24 mouse cellular contexts compared by ENCODE assay signal in genomic region chr1:109948571-109948970, GRCm38 (mm10). TPM values are rescaled to one million over a fixed set of nuclear protein-coding genes. Genes with fewer than 3 reads are reported as not detected.
DNase-seq lines count a peak whose midpoint lies in the region; ATAC-seq and TF ChIP-seq lines count a peak whose summit lies in the region.
"Had no signal": no experiment of that assay in that cellular context is flagged by ENCODE, and none has a peak within 500 bp of the region (broad histone marks: within the 10 kb centered on the region; RNA-seq: fewer than 3 reads in every experiment).

No protein-coding gene starts in this region.

- H3K36me3 ChIP-seq in midbrain, embryonic 13.5 days: no peaks in the 10 kb centered on the region
- H3K36me3 ChIP-seq in midbrain, embryonic 15.5 days (replicated peaks): no peaks in the 10 kb centered on the region
- H3K36me3 ChIP-seq in hindbrain, postnatal 0 days (ENCODE audit: insufficient read depth, low read length): no peaks in the 10 kb centered on the region
- H3K36me3 ChIP-seq: embryonic facial prominence, embryonic 13.5 days; heart, embryonic 12.5 days; limb, embryonic 10.5 days; liver, embryonic 12.5 days; stomach, embryonic 15.5 days had no signal

- H3K9me3 ChIP-seq in midbrain, embryonic 13.5 days: no peaks in the 10 kb centered on the region
- no peaks in the 10 kb centered on the region for H3K9me3 ChIP-seq in midbrain, embryonic 15.5 days
- H3K9me3 ChIP-seq in hindbrain, postnatal 0 days (ENCODE audit: low read length): no peaks in the 10 kb centered on the region
- H3K9me3 ChIP-seq: embryonic facial prominence, embryonic 13.5 days; heart, embryonic 12.5 days; limb, embryonic 10.5 days; liver, embryonic 12.5 days; stomach, embryonic 15.5 days had no signal

- no peaks in the 10 kb centered on the region for H3K4me1 ChIP-seq in midbrain, embryonic 13.5 days (replicated peaks)
- H3K4me1 ChIP-seq in midbrain, embryonic 15.5 days: no peaks in the 10 kb centered on the region
- no peaks in the 10 kb centered on the region for H3K4me1 ChIP-seq in hindbrain, postnatal 0 days (ENCODE audit: insufficient read depth, low read length)
- H3K4me1 ChIP-seq: embryonic facial prominence, embryonic 13.5 days; heart, embryonic 12.5 days; limb, embryonic 10.5 days; liver, embryonic 12.5 days; stomach, embryonic 15.5 days had no signal

- H3K9ac ChIP-seq in midbrain, embryonic 13.5 days (replicated peaks): no peak overlapping the region
- H3K9ac ChIP-seq in midbrain, embryonic 15.5 days: no peak overlapping the region
- H3K9ac ChIP-seq in hindbrain, postnatal 0 days (replicated peaks; ENCODE audit: low read length): no peak overlapping the region
- H3K9ac ChIP-seq: embryonic facial prominence, embryonic 13.5 days; heart, embryonic 12.5 days; liver, embryonic 12.5 days; stomach, embryonic 15.5 days had no signal

- WGBS in midbrain, embryonic 13.5 days: 45% methylated on average over 2 of the region's 2 CpGs
- 49% methylated on average over 2 of the region's 2 CpGs for WGBS in midbrain, embryonic 15.5 days
- 31% methylated on average over 2 of the region's 2 CpGs for WGBS in hindbrain, postnatal 0 days

- peak; percentile 6 for DNase-seq in embryo, embryonic 10.5 days (ENCODE audit: low spot score)
- no peak for DNase-seq in embryo, embryonic 9.5 days (ENCODE audit: extremely low spot score)
- DNase-seq in cerebellum, postnatal 25 days: peak; percentile 72
- peak; percentile 71 for DNase-seq in hindbrain, postnatal 0 days (ENCODE audit: low spot score)
- no peak for DNase-seq in urinary bladder, postnatal 10 days (ENCODE audit: low spot score)
- no peak for DNase-seq in gastrocnemius, adult 8-10 months (ENCODE audit: low spot score in 2 of 2)
- DNase-seq: adrenal gland, postnatal 25 days; gastrocnemius, postnatal 36 days; heart, postnatal 36 days; kidney, adult 11 months; kidney, postnatal 14 days; right cerebral cortex, adult 18-20 months; thymus, postnatal 36 days had no signal

- H3K4me3 ChIP-seq in midbrain, embryonic 13.5 days (replicated peaks): no peak overlapping the region
- no peak overlapping the region for H3K4me3 ChIP-seq in midbrain, embryonic 15.5 days
- no peak overlapping the region for H3K4me3 ChIP-seq in hindbrain, postnatal 0 days (ENCODE audit: low read length)
- H3K4me3 ChIP-seq: embryonic facial prominence, embryonic 13.5 days; heart, embryonic 12.5 days; limb, embryonic 10.5 days; liver, embryonic 12.5 days; myocyte; stomach, embryonic 15.5 days had no signal

- no peaks in the 10 kb centered on the region for H3K27me3 ChIP-seq in midbrain, embryonic 13.5 days
- H3K27me3 ChIP-seq in midbrain, embryonic 15.5 days (replicated peaks): no peaks in the 10 kb centered on the region
- no peaks in the 10 kb centered on the region for H3K27me3 ChIP-seq in hindbrain, postnatal 0 days (ENCODE audit: insufficient read depth, low read length)
- H3K27me3 ChIP-seq: embryonic facial prominence, embryonic 13.5 days; heart, embryonic 12.5 days; liver, embryonic 12.5 days; stomach, embryonic 15.5 days had no signal

- ATAC-seq in midbrain, embryonic 13.5 days: 0 out of 2 replicates have a peak, but pooled peaks have one; percentile 24
- ATAC-seq in midbrain, embryonic 15.5 days (replicated peaks): no peak
- ATAC-seq in hindbrain, postnatal 0 days: peak; percentile 83
- ATAC-seq: liver, embryonic 12.5 days had no signal

- no peak overlapping the region for H3K27ac ChIP-seq in midbrain, embryonic 13.5 days
- H3K27ac ChIP-seq in midbrain, embryonic 15.5 days: no peak overlapping the region
- H3K27ac ChIP-seq in hindbrain, postnatal 0 days: no peak overlapping the region
- H3K27ac ChIP-seq: embryonic facial prominence, embryonic 13.5 days; limb, embryonic 10.5 days; liver, embryonic 12.5 days; stomach, embryonic 15.5 days had no signal

- TF ChIP-seq CTCF in hindbrain, postnatal 0 days (IDR thresholded peaks at IDR 0.05; ENCODE audit: low read depth): no peak

- no peak overlapping the region for H3K4me2 ChIP-seq in midbrain, embryonic 13.5 days (replicated peaks)
- no peak overlapping the region for H3K4me2 ChIP-seq in midbrain, embryonic 15.5 days
- no peak overlapping the region for H3K4me2 ChIP-seq in hindbrain, postnatal 0 days (ENCODE audit: low read depth, low read length)
- H3K4me2 ChIP-seq: embryonic facial prominence, embryonic 13.5 days; heart, embryonic 12.5 days; liver, embryonic 12.5 days; stomach, embryonic 15.5 days had no signal

RNA-seq across cellular contexts. Expression of gene Cdh7, which starts 33.7 kb away (rescaled TPM):
- 9.6 and 10.4 TPM in 2 replicates for polyA plus RNA-seq in midbrain, embryonic 13.5 days (2015; fragmentation: Nextera tagmentation; extraction: Ambion mirVana)
- polyA plus RNA-seq in midbrain, embryonic 15.5 days (2015; fragmentation: Nextera tagmentation; extraction: Ambion mirVana): 17.9 and 19.6 TPM in 2 replicates
- total RNA-seq in hindbrain, postnatal 0 days (2014; rRNA removed): 36.1 and 47.6 TPM in 2 replicates
- polyA plus RNA-seq in hindbrain, postnatal 0 days (2015; fragmentation: Nextera tagmentation; extraction: Ambion mirVana): 18.3 and 19.9 TPM in 2 replicates
- total RNA-seq in gastrocnemius, adult 8-10 months (2022): not detected
- total RNA-seq: adrenal gland, postnatal 25 days; gastrocnemius, postnatal 36 days; heart, postnatal 36 days; megakaryocyte, adult 5-6 weeks; neutrophil, adult 5-6 weeks had no signal
- polyA plus RNA-seq: lung, embryonic 16.5 days; myocyte had no signal

Comparison
In these comparisons a context has a peak if more than half of its experiments do, and no peak if none do; other contexts are left out.
1. DNase-seq: peak in embryo, embryonic 10.5 days (single experiment), cerebellum, postnatal 25 days (2 of 2) and hindbrain, postnatal 0 days (single experiment); none in embryo, embryonic 9.5 days (single experiment), urinary bladder, postnatal 10 days (single experiment) and gastrocnemius, adult 8-10 months (0 of 2).